Mouse (Mus musculus) lung, postnatal 25 days (tissue): Measurements from ENCODE around the gene Ift81.

ENCODE experiments used
- DNase-seq: peaks from one replicate; pipeline ENCODE4 v3.0.0; 2022; ENCODE audit warnings: low spot score

Gene Ift81

GRCm38 (mm10) chr5:122547810-122548209 lies 66.5 kb downstream of the Ift81 start:
- no peak for DNase-seq

- DNase-seq: peak; percentile 86
Observed at GRCm38 (mm10) chr5:122547251-122547714, 67.0 kb downstream of the Ift81 start.

DNA sequence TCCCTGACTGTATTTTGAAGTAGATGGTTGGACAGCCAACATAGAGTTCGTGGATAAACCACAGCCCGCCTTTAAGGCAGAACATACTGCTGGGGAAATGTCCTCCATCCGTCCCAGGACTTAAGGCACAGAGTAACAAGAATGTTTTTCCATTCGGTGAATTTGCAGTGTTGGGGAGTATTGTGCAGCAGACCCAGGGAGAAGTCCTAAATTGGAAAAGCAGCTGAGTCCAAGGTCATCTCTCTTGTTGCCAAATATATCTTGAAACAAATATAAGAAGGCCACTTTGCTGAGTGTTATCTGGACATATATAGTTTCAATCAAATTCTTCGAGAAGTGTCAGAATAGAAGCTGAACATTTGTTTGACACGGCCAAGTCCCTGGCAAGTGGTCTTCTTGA lies 70.9 kb downstream of the Ift81 start:
- DNase-seq: no peak

DNA sequence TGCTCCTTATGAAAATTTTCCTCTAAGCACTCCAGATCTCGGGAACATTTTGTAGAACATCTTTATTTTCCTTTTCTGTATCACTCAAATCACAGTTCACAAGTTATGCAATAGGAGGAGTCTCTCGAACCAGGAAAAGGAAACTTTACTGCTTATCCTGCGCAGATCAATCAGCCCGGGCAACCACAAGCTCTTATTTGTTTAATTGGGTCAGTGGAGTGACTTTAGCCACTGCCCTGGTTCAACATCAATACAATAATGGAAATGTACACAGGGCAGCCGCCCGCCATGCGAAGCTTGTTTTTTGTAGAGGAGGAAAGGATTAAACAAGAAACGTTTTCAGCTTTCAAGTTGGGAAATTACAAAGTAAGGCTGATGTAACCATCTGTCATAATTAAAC lies 72.4 kb downstream of the Ift81 start:
- no peak for DNase-seq

DNA sequence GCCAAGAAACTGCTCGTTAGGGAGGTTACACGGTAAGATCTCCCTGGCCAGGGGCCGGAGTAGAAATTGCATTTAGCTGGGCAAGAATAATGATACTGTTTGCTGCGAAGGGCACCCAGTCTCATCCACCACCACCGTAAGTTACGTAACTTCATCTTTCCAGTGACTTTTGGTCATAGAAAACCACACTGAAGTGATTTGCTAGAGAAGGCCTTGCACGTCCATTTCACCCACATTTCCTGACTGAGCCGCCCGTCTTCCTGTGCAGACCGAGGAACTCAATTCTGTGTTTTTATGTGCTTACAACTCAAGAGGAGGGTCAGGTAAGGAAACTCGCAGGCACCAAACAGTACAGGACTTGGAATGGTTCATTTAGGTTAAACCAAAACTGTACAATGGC lies 76.2 kb downstream of the Ift81 start:
- DNase-seq: no peak

DNA sequence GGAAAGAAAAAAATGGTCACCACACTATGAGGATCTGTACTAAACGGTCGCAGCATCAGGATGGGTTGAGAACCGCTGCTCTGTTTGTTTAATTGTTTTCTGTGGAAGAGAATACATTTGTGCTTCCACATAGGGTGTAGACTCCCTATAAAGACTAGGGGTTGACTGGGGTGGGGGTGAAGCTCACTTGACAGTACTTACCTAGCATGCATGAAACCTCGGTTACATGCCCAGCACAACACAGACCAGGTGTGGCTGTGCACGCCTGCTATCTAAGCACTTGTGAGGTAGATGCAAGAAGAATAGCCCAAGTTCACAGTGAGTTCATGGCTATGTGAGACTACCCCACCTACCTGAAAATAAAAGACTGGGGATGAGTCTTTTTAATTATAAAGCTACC lies 76.7 kb downstream of the Ift81 start:
- no peak for DNase-seq

- DNase-seq: no peak
Observed at GRCm38 (mm10) chr5:122533884-122534283, 80.4 kb downstream of the Ift81 start.

- DNase-seq: no peak
Observed at GRCm38 (mm10) chr5:122529913-122530604, 84.3 kb downstream of the Ift81 start.

- DNase-seq: peak; percentile 74
Observed at GRCm38 (mm10) chr5:122529316-122529715, 85.0 kb downstream of the Ift81 start.

DNA sequence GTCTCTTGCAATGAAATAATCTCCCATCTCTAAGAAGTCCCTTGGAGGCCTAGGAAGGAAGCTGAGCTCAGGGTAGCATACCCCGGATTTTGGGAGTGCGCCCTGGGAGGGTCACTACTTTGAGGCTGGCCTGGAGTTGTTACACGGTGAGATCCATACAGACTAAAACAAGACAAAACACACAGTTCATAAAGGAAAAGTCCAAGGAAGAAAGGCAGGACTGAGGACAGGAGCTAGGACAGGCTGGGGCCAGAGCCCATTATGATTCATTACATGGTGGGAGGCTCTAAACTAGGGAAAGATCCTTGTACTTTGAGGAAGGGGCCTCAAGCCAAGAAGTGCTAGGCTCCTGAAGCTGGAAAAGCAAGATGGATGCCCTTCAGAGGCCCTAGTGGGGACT lies 85.7 kb downstream of the Ift81 start:
- DNase-seq: no peak

GRCm38 (mm10) chr5:122527761-122528160 lies 86.6 kb downstream of the Ift81 start:
- DNase-seq: no peak

DNA sequence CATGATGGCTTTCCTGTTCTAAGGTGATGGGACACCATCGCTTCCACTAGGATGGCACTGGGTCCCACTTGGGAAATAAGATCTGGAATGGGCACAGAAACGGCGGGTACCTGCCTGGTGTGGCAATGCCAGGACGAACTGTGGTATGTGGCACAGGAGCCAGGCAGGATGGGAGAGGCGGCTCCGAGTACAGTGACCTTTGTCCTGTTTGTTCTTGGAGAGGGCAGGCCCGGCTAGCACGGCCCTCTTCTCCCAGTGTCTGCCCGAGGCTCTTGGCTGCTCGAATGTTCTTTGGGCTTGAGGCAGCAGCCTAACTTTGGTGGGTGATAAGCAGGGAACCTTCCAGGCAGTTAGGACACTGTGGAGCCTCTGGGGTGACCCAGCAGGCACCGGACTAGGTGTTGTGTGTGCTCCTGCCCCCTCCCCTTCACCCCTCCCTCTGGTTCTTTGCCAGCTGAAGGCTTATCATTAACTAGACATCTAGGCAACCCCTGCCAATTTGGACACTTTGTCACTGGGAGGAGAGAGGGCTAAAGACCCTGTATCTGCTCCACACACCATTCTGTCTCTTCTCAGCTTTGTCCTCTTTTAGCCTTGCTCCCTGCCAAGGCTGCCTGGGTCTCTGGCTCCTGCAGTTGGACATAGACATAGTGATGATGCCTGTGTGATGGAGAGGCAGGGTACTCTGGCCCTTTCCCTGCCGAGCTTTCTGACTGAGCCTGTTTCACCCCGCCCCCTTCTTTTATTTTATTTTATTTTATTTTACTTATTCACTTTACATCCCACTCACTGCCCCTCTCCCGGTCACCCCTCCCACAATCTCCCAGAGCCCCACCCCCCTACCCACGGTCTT lies 87.2 kb downstream of the Ift81 start:
- peak; percentile 71 for DNase-seq

DNA sequence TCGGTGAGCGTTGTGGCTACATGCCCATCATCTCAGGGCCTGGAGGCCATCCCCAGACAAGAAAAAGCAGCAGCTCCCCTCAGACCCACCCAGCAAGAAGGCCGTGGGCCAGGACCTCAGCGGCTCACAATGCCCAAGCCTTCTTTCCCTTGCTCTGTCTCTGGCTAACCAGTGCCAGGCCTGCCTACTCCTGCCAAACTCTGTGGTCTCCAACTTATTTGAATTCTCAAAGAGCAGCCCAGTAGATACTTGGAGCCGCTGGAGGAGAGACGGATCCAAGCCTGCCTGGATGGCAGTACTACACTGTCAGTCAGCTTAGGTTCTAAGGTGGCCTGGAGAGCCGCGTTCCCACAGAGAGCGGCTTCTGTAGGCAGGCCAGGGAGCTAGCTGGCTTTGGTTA lies 87.9 kb downstream of the Ift81 start:
- no peak for DNase-seq

GRCm38 (mm10) chr5:122525238-122525931 lies 88.9 kb downstream of the Ift81 start:
- DNase-seq: peak; percentile 44

- DNase-seq: no peak
Observed at GRCm38 (mm10) chr5:122524854-122525237, 89.5 kb downstream of the Ift81 start.

- DNase-seq: no peak
Observed at GRCm38 (mm10) chr5:122524244-122524643, 90.1 kb downstream of the Ift81 start.

DNA sequence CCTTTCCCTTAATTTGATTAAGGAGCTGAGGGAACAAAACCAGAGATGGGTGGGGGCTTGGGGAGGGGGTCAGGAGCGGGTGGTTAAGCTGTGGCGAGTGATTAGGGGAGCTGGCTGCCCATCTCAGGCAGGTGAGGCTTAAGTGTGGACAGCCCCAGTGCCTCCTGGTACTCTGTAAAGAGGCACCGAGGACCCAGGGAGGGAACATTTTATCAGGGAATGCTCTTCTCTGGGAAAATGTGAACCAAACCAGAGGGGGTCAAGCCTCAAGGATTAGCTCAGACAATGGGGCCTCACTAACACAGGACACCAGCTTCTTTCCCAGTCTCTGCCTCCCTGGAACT lies 93.2 kb downstream of the Ift81 start:
- DNase-seq: no peak

GRCm38 (mm10) chr5:122520254-122521129 lies 93.8 kb downstream of the Ift81 start:
- DNase-seq: no peak

- DNase-seq: no peak
Observed at GRCm38 (mm10) chr5:122519043-122519660, 95.2 kb downstream of the Ift81 start.

- DNase-seq: no peak
Observed at GRCm38 (mm10) chr5:122518247-122518646, 96.1 kb downstream of the Ift81 start.

GRCm38 (mm10) chr5:122516901-122517300 lies 97.4 kb downstream of the Ift81 start:
- no peak for DNase-seq
